Mouse (Mus musculus): ENCODE measurements around the gene Flt3. TPM values are rescaled to one million over a fixed set of nuclear protein-coding genes. Genes with fewer than 3 reads are reported as not detected.

The Flt3 gene
- polyA plus RNA-seq, 1 experiment: 24.8 TPM

GRCm38 (mm10) chr5:147291764-147292505 lies 108.4 kb downstream of the Flt3 start:
- TF ChIP-seq CTCF (IDR thresholded peaks at IDR 0.05; ENCODE audit: borderline replicate concordance, insufficient read depth, low read depth, low read length): no peak
- TF ChIP-seq POLR2A (IDR thresholded peaks at IDR 0.05; ENCODE audit: borderline replicate concordance, insufficient read depth, low read length): no peak
- 39% methylated on average over 16 of the region's 16 CpGs for WGBS
- no peaks in the 10 kb centered on the region; the same call in 1 of the 2 replicates for H3K27me3 ChIP-seq (ENCODE audit: control insufficient read depth, insufficient read depth, low read length)
- no peaks in the 10 kb centered on the region for H3K4me1 ChIP-seq (ENCODE audit: control insufficient read depth, insufficient read depth, low read length)
- H3K27ac ChIP-seq (ENCODE audit: insufficient read depth, low read length): no peak overlapping the region
- no peak for DNase-seq
- H3K4me3 ChIP-seq (replicated peaks; ENCODE audit: insufficient read depth, low read depth, low read length): no peak overlapping the region

GRCm38 (mm10) chr5:147284365-147284764 lies 115.9 kb downstream of the Flt3 start:
- H3K4me1 ChIP-seq (ENCODE audit: control insufficient read depth, insufficient read depth, low read length): no peaks in the 10 kb centered on the region
- DNase-seq: no peak
- 71% methylated on average over 4 of the region's 4 CpGs for WGBS
- H3K27ac ChIP-seq (ENCODE audit: insufficient read depth, low read length): no peak overlapping the region
- no peak overlapping the region for H3K4me3 ChIP-seq (replicated peaks; ENCODE audit: insufficient read depth, low read depth, low read length)
- TF ChIP-seq POLR2A (IDR thresholded peaks at IDR 0.05; ENCODE audit: borderline replicate concordance, insufficient read depth, low read length) (no peak), CTCF (IDR thresholded peaks at IDR 0.05; ENCODE audit: borderline replicate concordance, insufficient read depth, low read depth, low read length) (no peak)
- H3K27me3 ChIP-seq (ENCODE audit: control insufficient read depth, insufficient read depth, low read length): no peaks in the 10 kb centered on the region; the same call in 1 of the 2 replicates

Other genes starting within 250 kb of the Flt3 start
- gene Gsx1, start 211.8 kb downstream of the Flt3 start, polyA plus RNA-seq (2012; rRNA removed): 0.48 and 0.51 TPM in 2 replicates
- gene Pdx1, start 130.5 kb downstream of the Flt3 start, polyA plus RNA-seq (2012; rRNA removed): not detected in 2 replicates
- not detected in 2 replicates for gene Cdx2, start 93.2 kb downstream of the Flt3 start, polyA plus RNA-seq (2012; rRNA removed)
- not detected in 2 replicates for gene Urad, start 78.0 kb downstream of the Flt3 start, polyA plus RNA-seq (2012; rRNA removed)
- gene Pan3, start 29.7 kb upstream of the Flt3 start, polyA plus RNA-seq (2012; rRNA removed): 97.4 and 105 TPM in 2 replicates

All from cerebellum, adult 2 months (tissue).